In the genomic region with DNA sequence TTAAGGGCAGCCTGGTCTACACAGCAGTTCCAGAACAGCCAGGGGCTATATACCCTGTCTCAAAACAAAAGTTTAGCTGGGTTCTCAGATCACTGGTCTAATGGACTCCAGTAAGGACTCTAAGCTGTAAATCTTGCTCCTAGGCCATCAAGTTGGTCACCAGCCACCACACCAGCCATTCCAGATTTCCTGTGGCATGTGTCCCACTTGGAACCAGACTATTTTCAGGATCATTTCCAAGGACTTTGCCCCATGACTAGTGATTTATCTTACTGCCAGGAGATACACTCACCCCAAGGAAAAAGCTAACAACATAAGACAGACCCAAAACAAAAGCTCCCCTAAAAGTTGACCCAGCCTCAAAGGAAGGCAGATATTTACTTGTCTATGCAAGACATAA, we compare ENCODE assay signal across 8 mouse cellular contexts. TPM values are rescaled to one million over a fixed set of nuclear protein-coding genes. Genes with fewer than 3 reads are reported as not detected.
DNase-seq lines count a peak whose midpoint lies in the region; TF ChIP-seq lines count a peak whose summit lies in the region.

No protein-coding gene starts in this region.

- intact Hi-C loops in heart, adult 2 months (cut with DNase I): no loop called here

- H3K79me2 ChIP-seq in heart, adult 2 months (replicated peaks; ENCODE audit: control insufficient read depth, insufficient read depth, low read length): peaks cover 3% of the 10 kb centered on the region; the same call in 1 of the 2 replicates

- peaks cover 5% of the 10 kb centered on the region for H3K4me1 ChIP-seq in heart, adult 2 months (ENCODE audit: control insufficient read depth, insufficient read depth, low read length)
- H3K4me1 ChIP-seq in heart, embryonic 10.5 days: peaks cover 9% of the 10 kb centered on the region

- TF ChIP-seq CTCF in heart, adult 2 months (IDR thresholded peaks at IDR 0.05): no peak

- no peak overlapping the region for H3K9ac ChIP-seq in heart, adult 2 months (ENCODE audit: low read depth, low read length)

- no peaks in the 10 kb centered on the region for H3K9me3 ChIP-seq in heart, embryonic 10.5 days

- no peak overlapping the region; the same call in 1 of the 2 replicates for H3K4me3 ChIP-seq in heart, adult 2 months
- H3K4me3 ChIP-seq in heart, embryonic 10.5 days: no peak overlapping the region

- no peak for TF ChIP-seq POLR2A in heart, adult 2 months (IDR thresholded peaks at IDR 0.05; ENCODE audit: insufficient read depth, low read depth, low read length)

- H3K27me3 ChIP-seq in heart, adult 2 months (ENCODE audit: control insufficient read depth, insufficient read depth, low read length): no peaks in the 10 kb centered on the region
- no peaks in the 10 kb centered on the region for H3K27me3 ChIP-seq in heart, embryonic 10.5 days (ENCODE audit: insufficient read depth, poor library complexity, severe bottlenecking)

- peak in 1 of 2 experiments; percentile 56 for DNase-seq in heart, adult 2 months
- no peak for DNase-seq in heart, embryonic 10.5 days (ENCODE audit: low spot score)
- DNase-seq in adrenal gland, postnatal 10 days: peak; percentile 76
- peak; percentile 40 for DNase-seq in gastrocnemius, postnatal 10 days
- DNase-seq in large intestine, adult 2 months (ENCODE audit: low read depth, low spot score): peak; percentile 80
- DNase-seq in ovary, postnatal 10 days (ENCODE audit: low spot score): no peak
- DNase-seq in MN1 (ENCODE audit: low spot score): no peak
- DNase-seq in right cerebral cortex, postnatal 25 days: no peak

- peak overlapping the region; percentile 97 for H3K27ac ChIP-seq in heart, adult 2 months
- no peak overlapping the region for H3K27ac ChIP-seq in heart, embryonic 10.5 days

- 0 out of 2 replicates have a peak, but pooled peaks have one; percentile 36 for TF ChIP-seq EP300 in heart, adult 2 months (IDR thresholded peaks at IDR 0.05; ENCODE audit: insufficient read depth, low read depth, low read length)

- peaks cover 10% of the 10 kb centered on the region for H3K36me3 ChIP-seq in heart, adult 2 months (ENCODE audit: control insufficient read depth, insufficient read depth, low read length)
- peaks cover 28% of the 10 kb centered on the region for H3K36me3 ChIP-seq in heart, embryonic 10.5 days

RNA-seq across cellular contexts. Expression of gene Vps13d, which starts 2.1 kb away (rescaled TPM):
- 10 to 100 TPM; 65.8 to 77.1 TPM for total RNA-seq in heart, adult 2 months (2021)
- 24.8 and 41.5 TPM in 2 replicates for polyA plus RNA-seq in heart, adult 2 months (2012; rRNA removed)
- 6.3 and 6.4 TPM in 2 replicates for polyA plus RNA-seq in heart, embryonic 10.5 days (2016; fragmentation: Nextera tagmentation; extraction: Ambion mirVana)
- total RNA-seq in adrenal gland, postnatal 10 days (2021): 10 to 100 TPM; 49.4 to 66.0 TPM
- total RNA-seq in gastrocnemius, postnatal 10 days (2021): 10 to 100 TPM; 26.3 to 27.2 TPM
- polyA plus RNA-seq in large intestine, adult 2 months (2012; rRNA removed): 15.5 and 20.4 TPM in 2 replicates

RNA-seq across cellular contexts. Expression of gene Tnfrsf1b, which starts 54.0 kb away (rescaled TPM):
- 1 to 10 TPM; 4.8 to 5.4 TPM for total RNA-seq in heart, adult 2 months (2021)
- polyA plus RNA-seq in heart, adult 2 months (2012; rRNA removed): 7.6 and 10.9 TPM in 2 replicates
- polyA plus RNA-seq in heart, embryonic 10.5 days (2016; fragmentation: Nextera tagmentation; extraction: Ambion mirVana): 2.5 and 4.2 TPM in 2 replicates
- 10 to 100 TPM in 1 of 2 experiments, 1 to 10 TPM in 1; 8.3 to 10.3 TPM for total RNA-seq in adrenal gland, postnatal 10 days (2021)
- 1 to 10 TPM; 4.4 to 5.8 TPM for total RNA-seq in gastrocnemius, postnatal 10 days (2021)
- 15.1 and 17.8 TPM in 2 replicates for polyA plus RNA-seq in large intestine, adult 2 months (2012; rRNA removed)

Comparison
In these comparisons a context has a peak if more than half of its experiments do, and no peak if none do; other contexts are left out.
1. DNase-seq: peak in adrenal gland, postnatal 10 days (single experiment), gastrocnemius, postnatal 10 days (single experiment) and large intestine, adult 2 months (single experiment); none in heart, embryonic 10.5 days (single experiment), ovary, postnatal 10 days (single experiment), MN1 (single experiment) and right cerebral cortex, postnatal 25 days (single experiment).